In the genomic region with DNA sequence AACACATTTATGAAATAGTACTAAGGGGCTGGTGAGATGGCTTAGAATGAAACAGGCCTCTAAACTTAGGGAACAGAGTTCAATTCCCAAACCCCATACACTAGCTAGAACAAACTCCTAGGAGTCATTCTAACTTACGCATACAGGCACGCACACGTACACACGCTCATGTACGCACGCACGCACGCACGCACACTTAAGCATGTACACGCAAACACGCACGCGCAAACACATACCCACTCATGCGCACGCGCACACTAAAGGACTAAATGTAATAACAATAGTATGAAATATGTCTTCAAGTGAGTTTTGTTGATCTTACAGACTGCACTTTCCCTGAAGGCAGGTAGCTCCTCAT, we compare ENCODE assay signal across 8 mouse cellular contexts.
A peak's percentile ranks its signal among the peaks of the same experiment; 100 is the strongest.
DNase-seq lines count a peak whose midpoint lies in the region; ATAC-seq lines count a peak whose summit lies in the region.

No protein-coding gene starts in this region.

- H3K9ac ChIP-seq in neural tube, embryonic 11.5 days (ENCODE audit: low read length): no peak overlapping the region
- no peak overlapping the region for H3K9ac ChIP-seq in forebrain, embryonic 16.5 days (replicated peaks; ENCODE audit: low read depth, low read length)
- H3K9ac ChIP-seq in liver, embryonic 13.5 days: no peak overlapping the region
- H3K9ac ChIP-seq in stomach, embryonic 16.5 days (ENCODE audit: low read length): no peak overlapping the region

- peaks cover 2% of the 10 kb centered on the region; the same call in 1 of the 2 replicates for H3K36me3 ChIP-seq in neural tube, embryonic 11.5 days (ENCODE audit: control insufficient read depth, insufficient read depth, low read length)
- no peaks in the 10 kb centered on the region for H3K36me3 ChIP-seq in forebrain, embryonic 16.5 days (ENCODE audit: control insufficient read depth, insufficient read depth)
- no peaks in the 10 kb centered on the region for H3K36me3 ChIP-seq in liver, embryonic 13.5 days
- H3K36me3 ChIP-seq in stomach, embryonic 16.5 days (ENCODE audit: control insufficient read depth, insufficient read depth, low read length): peaks cover 10% of the 10 kb centered on the region; the same call in 1 of the 2 replicates

- intact Hi-C loops in left cerebral cortex, postnatal 36 days (cut with DNase I): loop anchor here (10.0 kb wide), 1 partner anchor 201 kb away; no protein-coding TSS in a partner anchor

- no peaks in the 10 kb centered on the region for H3K9me3 ChIP-seq in neural tube, embryonic 11.5 days (ENCODE audit: control insufficient read depth, low read length)
- 0 out of 2 replicates have a peak, but pooled peaks cover 2% of the 10 kb centered on the region for H3K9me3 ChIP-seq in forebrain, embryonic 16.5 days (ENCODE audit: control insufficient read depth, low read length)
- no peaks in the 10 kb centered on the region for H3K9me3 ChIP-seq in liver, embryonic 13.5 days (replicated peaks)
- peaks cover 13% of the 10 kb centered on the region; the same call in 1 of the 2 replicates for H3K9me3 ChIP-seq in stomach, embryonic 16.5 days (replicated peaks; ENCODE audit: control insufficient read depth, low read length)

- H3K27ac ChIP-seq in neural tube, embryonic 11.5 days (ENCODE audit: low read depth, low read length): no peak overlapping the region
- H3K27ac ChIP-seq in forebrain, embryonic 16.5 days (ENCODE audit: low read length): no peak overlapping the region
- H3K27ac ChIP-seq in liver, embryonic 13.5 days: no peak overlapping the region
- no peak overlapping the region for H3K27ac ChIP-seq in stomach, embryonic 16.5 days (ENCODE audit: low read length)

- H3K4me2 ChIP-seq in neural tube, embryonic 11.5 days (ENCODE audit: low read depth): peak overlapping the region; percentile 51; the same call in 1 of the 2 replicates
- H3K4me2 ChIP-seq in forebrain, embryonic 16.5 days (ENCODE audit: low read length): peak overlapping the region; percentile 48; the same call in 1 of the 2 replicates
- peak overlapping the region; percentile 82 for H3K4me2 ChIP-seq in liver, embryonic 13.5 days
- H3K4me2 ChIP-seq in stomach, embryonic 16.5 days (ENCODE audit: low read depth, low read length): peak overlapping the region; percentile 57

- H3K4me1 ChIP-seq in neural tube, embryonic 11.5 days (ENCODE audit: control insufficient read depth, insufficient read depth, low read length): peaks cover 2% of the 10 kb centered on the region; the same call in 1 of the 2 replicates
- peaks cover 3% of the 10 kb centered on the region for H3K4me1 ChIP-seq in forebrain, embryonic 16.5 days (replicated peaks; ENCODE audit: control insufficient read depth, insufficient read depth, low read length)
- H3K4me1 ChIP-seq in liver, embryonic 13.5 days (replicated peaks): peaks cover 12% of the 10 kb centered on the region
- no peaks in the 10 kb centered on the region for H3K4me1 ChIP-seq in stomach, embryonic 16.5 days (ENCODE audit: control insufficient read depth, insufficient read depth, low read length)

- no peak for DNase-seq in neural tube, embryonic 11.5 days (ENCODE audit: low spot score)
- no peak for DNase-seq in neural tube, embryonic 10.5 days (ENCODE audit: extremely low spot score, low spot score)
- no peak for DNase-seq in liver, embryonic 13.5 days
- no peak for DNase-seq in right cerebral cortex, postnatal 36 days (ENCODE audit: low spot score in 2 of 2)
- DNase-seq in left cerebral cortex, postnatal 36 days (ENCODE audit: low spot score in 2 of 2): no peak
- no peak for DNase-seq in urinary bladder, postnatal 14 days (ENCODE audit: low spot score)

- WGBS in neural tube, embryonic 11.5 days: 78% methylated on average over 16 of the region's 16 CpGs
- WGBS in forebrain, embryonic 16.5 days: 87% methylated on average over 16 of the region's 16 CpGs
- 75% methylated on average over 16 of the region's 16 CpGs for WGBS in liver, embryonic 13.5 days (ENCODE audit: insufficient replicate concordance)
- WGBS in stomach, embryonic 16.5 days: 81% methylated on average over 16 of the region's 16 CpGs

- no peak for ATAC-seq in neural tube, embryonic 11.5 days (ENCODE audit: insufficient read depth, low FRiP score, low TSS enrichment)
- ATAC-seq in forebrain, embryonic 16.5 days: peak; percentile 24
- peak; percentile 39; the same call in 1 of the 2 replicates for ATAC-seq in liver, embryonic 13.5 days (ENCODE audit: low read depth)
- 0 out of 2 replicates have a peak, but pooled peaks have one; percentile 13 for ATAC-seq in stomach, embryonic 16.5 days (ENCODE audit: insufficient read depth, low FRiP score)

- H3K4me3 ChIP-seq in neural tube, embryonic 11.5 days (ENCODE audit: low read depth, low read length): no peak overlapping the region
- H3K4me3 ChIP-seq in forebrain, embryonic 16.5 days (replicated peaks; ENCODE audit: low read length): no peak overlapping the region; the same call in 1 of the 2 replicates
- peak overlapping the region; percentile 66 for H3K4me3 ChIP-seq in liver, embryonic 13.5 days (replicated peaks)
- peak overlapping the region; percentile 46 for H3K4me3 ChIP-seq in stomach, embryonic 16.5 days (replicated peaks; ENCODE audit: low read length)

- H3K27me3 ChIP-seq in neural tube, embryonic 11.5 days (ENCODE audit: control insufficient read depth, insufficient read depth, low read length): no peaks in the 10 kb centered on the region
- H3K27me3 ChIP-seq in forebrain, embryonic 16.5 days (replicated peaks; ENCODE audit: control insufficient read depth, insufficient read depth, low read length): no peaks in the 10 kb centered on the region
- H3K27me3 ChIP-seq in liver, embryonic 13.5 days: no peaks in the 10 kb centered on the region
- no peaks in the 10 kb centered on the region for H3K27me3 ChIP-seq in stomach, embryonic 16.5 days (ENCODE audit: control insufficient read depth, insufficient read depth, low read length)

Comparison
In these comparisons a context has a peak if more than half of its experiments do, and no peak if none do; other contexts are left out.
1. H3K4me3 ChIP-seq: peak in liver, embryonic 13.5 days (single experiment) and stomach, embryonic 16.5 days (single experiment); none in neural tube, embryonic 11.5 days (single experiment) and forebrain, embryonic 16.5 days (single experiment).
2. Peak in every context shown above with its lines, with median percentiles within 50 percentile points of each other: H3K4me2 ChIP-seq.